8 mouse cellular contexts compared by ENCODE assay signal in the genomic region with DNA sequence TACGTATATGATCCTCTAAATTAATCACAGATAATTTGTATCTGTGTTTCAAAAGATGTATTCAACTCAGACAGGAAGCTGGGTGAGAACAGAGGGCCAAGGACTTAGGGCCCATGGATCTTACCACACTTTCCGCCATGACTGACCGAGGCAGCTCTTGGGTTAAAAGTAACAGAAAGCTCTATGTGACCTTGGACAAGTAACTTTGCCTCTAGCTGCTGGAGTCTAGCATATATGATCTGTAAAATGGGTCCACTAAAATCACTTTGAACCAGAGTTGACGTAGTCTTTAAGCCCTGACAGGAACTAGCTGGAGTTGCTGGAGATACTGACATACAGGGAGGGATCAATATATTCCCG. TPM values are rescaled to one million over a fixed set of nuclear protein-coding genes. Genes with fewer than 3 reads are reported as not detected.
DNase-seq lines count a peak whose midpoint lies in the region; ATAC-seq lines count a peak whose summit lies in the region.

No protein-coding gene starts in this region.

- H3K9ac ChIP-seq in kidney, embryonic 14.5 days (ENCODE audit: low read depth, low read length) = peak overlapping the region; percentile 71; the same call in 1 of the 2 replicates
- H3K9ac ChIP-seq in embryonic facial prominence, embryonic 11.5 days (replicated peaks; ENCODE audit: low read length) = no peak overlapping the region
- H3K9ac ChIP-seq in hindbrain, embryonic 12.5 days = no peak overlapping the region
- no peak overlapping the region for H3K9ac ChIP-seq in midbrain, embryonic 11.5 days (ENCODE audit: low read length)

- no peak for ATAC-seq in kidney, embryonic 14.5 days (ENCODE audit: low FRiP score, low TSS enrichment)
- ATAC-seq in embryonic facial prominence, embryonic 11.5 days (replicated peaks; ENCODE audit: insufficient number of reproducible peaks, low FRiP score, low TSS enrichment, low read depth) = no peak
- ATAC-seq in hindbrain, embryonic 12.5 days (ENCODE audit: low FRiP score) = no peak
- no peak for ATAC-seq in midbrain, embryonic 11.5 days (ENCODE audit: low FRiP score)

- no peaks in the 10 kb centered on the region for H3K27me3 ChIP-seq in kidney, embryonic 14.5 days (ENCODE audit: control insufficient read depth, insufficient read depth, low read length)
- no peaks in the 10 kb centered on the region; the same call in 1 of the 2 replicates for H3K27me3 ChIP-seq in embryonic facial prominence, embryonic 11.5 days (ENCODE audit: control insufficient read depth, insufficient read depth, low read length)
- H3K27me3 ChIP-seq in hindbrain, embryonic 12.5 days = peaks cover 13% of the 10 kb centered on the region
- H3K27me3 ChIP-seq in midbrain, embryonic 11.5 days (ENCODE audit: control insufficient read depth, insufficient read depth, low read length) = peaks cover 15% of the 10 kb centered on the region

- H3K9me3 ChIP-seq in kidney, embryonic 14.5 days (ENCODE audit: control insufficient read depth, low read length) = no peaks in the 10 kb centered on the region
- H3K9me3 ChIP-seq in embryonic facial prominence, embryonic 11.5 days (replicated peaks; ENCODE audit: control insufficient read depth, low read length) = no peaks in the 10 kb centered on the region
- H3K9me3 ChIP-seq in hindbrain, embryonic 12.5 days (replicated peaks) = no peaks in the 10 kb centered on the region
- no peaks in the 10 kb centered on the region for H3K9me3 ChIP-seq in midbrain, embryonic 11.5 days (ENCODE audit: control insufficient read depth, low read length)

- H3K36me3 ChIP-seq in kidney, embryonic 14.5 days (ENCODE audit: control insufficient read depth, insufficient read depth, low read length) = no peaks in the 10 kb centered on the region
- no peaks in the 10 kb centered on the region for H3K36me3 ChIP-seq in embryonic facial prominence, embryonic 11.5 days (replicated peaks; ENCODE audit: control insufficient read depth, insufficient read depth, low read depth, low read length)
- H3K36me3 ChIP-seq in hindbrain, embryonic 12.5 days = no peaks in the 10 kb centered on the region
- H3K36me3 ChIP-seq in midbrain, embryonic 11.5 days (ENCODE audit: control insufficient read depth, insufficient read depth, low read length) = no peaks in the 10 kb centered on the region

- H3K4me1 ChIP-seq in kidney, embryonic 14.5 days (ENCODE audit: control insufficient read depth, insufficient read depth, low read length) = peaks cover 16% of the 10 kb centered on the region; the same call in 1 of the 2 replicates
- H3K4me1 ChIP-seq in embryonic facial prominence, embryonic 11.5 days (ENCODE audit: control insufficient read depth, insufficient read depth, low read length) = no peaks in the 10 kb centered on the region
- peaks cover 10% of the 10 kb centered on the region for H3K4me1 ChIP-seq in hindbrain, embryonic 12.5 days
- peaks cover 3% of the 10 kb centered on the region; the same call in 1 of the 2 replicates for H3K4me1 ChIP-seq in midbrain, embryonic 11.5 days (ENCODE audit: control insufficient read depth, insufficient read depth, low read length)

- WGBS in kidney, embryonic 14.5 days = 49% methylated on average over 5 of the region's 5 CpGs
- WGBS in embryonic facial prominence, embryonic 11.5 days = 43% methylated on average over 5 of the region's 5 CpGs
- 49% methylated on average over 5 of the region's 5 CpGs for WGBS in hindbrain, embryonic 12.5 days
- WGBS in midbrain, embryonic 11.5 days = 47% methylated on average over 5 of the region's 5 CpGs

- H3K4me3 ChIP-seq in kidney, embryonic 14.5 days (ENCODE audit: low read length) = peak overlapping the region; percentile 64
- peak overlapping the region; percentile 87 for H3K4me3 ChIP-seq in embryonic facial prominence, embryonic 11.5 days (ENCODE audit: low read depth, low read length)
- peak overlapping the region; percentile 62 for H3K4me3 ChIP-seq in hindbrain, embryonic 12.5 days
- peak overlapping the region; percentile 72 for H3K4me3 ChIP-seq in midbrain, embryonic 11.5 days (ENCODE audit: low read depth, low read length)

- peak overlapping the region; percentile 97 for H3K4me2 ChIP-seq in kidney, embryonic 14.5 days (replicated peaks; ENCODE audit: low read depth, low read length)
- H3K4me2 ChIP-seq in embryonic facial prominence, embryonic 11.5 days (ENCODE audit: low read depth, low read length) = peak overlapping the region; percentile 5
- H3K4me2 ChIP-seq in hindbrain, embryonic 12.5 days (replicated peaks) = peak overlapping the region; percentile 97
- peak overlapping the region; percentile 100 for H3K4me2 ChIP-seq in midbrain, embryonic 11.5 days

- no peak for DNase-seq in kidney, postnatal 14 days
- no peak for DNase-seq in embryonic facial prominence, embryonic 11.5 days (ENCODE audit: low spot score)
- DNase-seq in midbrain, embryonic 11.5 days (ENCODE audit: low spot score, missing footprints) = no peak
- no peak for DNase-seq in ovary, adult 18-20 months (ENCODE audit: low spot score)
- no peak for DNase-seq in right cerebral cortex, postnatal 25 days
- no peak for DNase-seq in right cerebral cortex, postnatal 10 days (ENCODE audit: low spot score in 2 of 2)

- H3K27ac ChIP-seq in kidney, embryonic 14.5 days (ENCODE audit: low read depth, low read length) = no peak overlapping the region
- no peak overlapping the region for H3K27ac ChIP-seq in embryonic facial prominence, embryonic 11.5 days (replicated peaks; ENCODE audit: low read depth, low read length)
- H3K27ac ChIP-seq in hindbrain, embryonic 12.5 days = no peak overlapping the region
- no peak overlapping the region for H3K27ac ChIP-seq in midbrain, embryonic 11.5 days (ENCODE audit: low read depth, low read length)

RNA-seq across cellular contexts. Expression of a gene that starts 1.5 kb away (rescaled TPM):
- polyA plus RNA-seq in kidney, embryonic 14.5 days (2014; fragmentation: Nextera tagmentation; extraction: Ambion mirVana) = 7.5 and 18.0 TPM in 2 replicates
- polyA plus RNA-seq in embryonic facial prominence, embryonic 11.5 days (2014; fragmentation: Nextera tagmentation; extraction: Ambion mirVana) = 10.5 and 12.3 TPM in 2 replicates
- polyA plus RNA-seq in hindbrain, embryonic 12.5 days (2016; fragmentation: Nextera tagmentation; extraction: Ambion mirVana) = 12.0 and 13.7 TPM in 2 replicates
- polyA plus RNA-seq in midbrain, embryonic 11.5 days (2014; fragmentation: Nextera tagmentation; extraction: Ambion mirVana) = 7.8 and 9.0 TPM in 2 replicates

RNA-seq across cellular contexts. Expression of a gene that starts 43.1 kb away (rescaled TPM):
- polyA plus RNA-seq in kidney, embryonic 14.5 days (2014; fragmentation: Nextera tagmentation; extraction: Ambion mirVana) = 1.4 and 1.9 TPM in 2 replicates
- polyA plus RNA-seq in embryonic facial prominence, embryonic 11.5 days (2014; fragmentation: Nextera tagmentation; extraction: Ambion mirVana) = 2.5 and 3.2 TPM in 2 replicates
- polyA plus RNA-seq in hindbrain, embryonic 12.5 days (2016; fragmentation: Nextera tagmentation; extraction: Ambion mirVana) = 2.7 and 2.9 TPM in 2 replicates
- 2.3 and 2.4 TPM in 2 replicates for polyA plus RNA-seq in midbrain, embryonic 11.5 days (2014; fragmentation: Nextera tagmentation; extraction: Ambion mirVana)

Comparison
In these comparisons a context has a peak if more than half of its experiments do, and no peak if none do; other contexts are left out.
1. H3K4me2 ChIP-seq: peak in every context shown above with its lines; median percentile 100 in midbrain, embryonic 11.5 days; 97 in kidney, embryonic 14.5 days; 97 in hindbrain, embryonic 12.5 days; 5 in embryonic facial prominence, embryonic 11.5 days.